Mouse (Mus musculus) liver, embryonic 13.5 days (tissue): ENCODE measurements around the gene Rab24. TPM values are rescaled to one million over a fixed set of nuclear protein-coding genes. Genes with fewer than 3 reads are reported as not detected.

ENCODE experiments used
- ATAC-seq: fragments of 200-750 bp; cut with Nextera tagmentation; 2 replicates; pipeline ENCODE4 v1.8.0; 2017; ENCODE audit warnings: low read depth, mild to moderate bottlenecking, moderate number of reproducible peaks, moderate library complexity
- DNase-seq: peaks from one replicate; pipeline ENCODE4 v3.0.0; 2022
- H3K27ac ChIP-seq: fragments of 300-500 bp; sonication (generic); 2 replicates; pipeline ENCODE4 v1.5.1; 2015; ENCODE audit warnings: moderate library complexity, mild to moderate bottlenecking, inconsistent platforms
- H3K27me3 ChIP-seq: fragments of 300-500 bp; sonication (generic); 2 replicates; pipeline ENCODE4 v1.6.1; 2015; ENCODE audit warnings: mild to moderate bottlenecking, inconsistent platforms
- H3K36me3 ChIP-seq: fragments of 300-500 bp; sonication (generic); 2 replicates; pipeline ENCODE4 v1.6.1; 2015; ENCODE audit warnings: mild to moderate bottlenecking, inconsistent platforms
- H3K4me1 ChIP-seq: fragments of 300-500 bp; sonication (generic); replicated peaks from 2 replicates; pipeline ENCODE4 v1.6.1; 2015; ENCODE audit warnings: inconsistent platforms
- H3K4me2 ChIP-seq: fragments of 300-500 bp; sonication (generic); 2 replicates; pipeline ENCODE4 v1.6.1; 2015; ENCODE audit warnings: inconsistent platforms, mild to moderate bottlenecking, moderate library complexity
- H3K4me3 ChIP-seq: fragments of 300-500 bp; sonication (generic); replicated peaks from 2 replicates; pipeline ENCODE4 v1.5.1; 2015; ENCODE audit warnings: mild to moderate bottlenecking, inconsistent platforms
- H3K9ac ChIP-seq: fragments of 300-500 bp; sonication (generic); 2 replicates; pipeline ENCODE4 v1.6.1; 2015; ENCODE audit warnings: mild to moderate bottlenecking, inconsistent platforms
- H3K9me3 ChIP-seq: fragments of 300-500 bp; sonication (generic); replicated peaks from 2 replicates; pipeline ENCODE4 v1.6.1; 2016; ENCODE audit warnings: inconsistent platforms
- WGBS: fragments of 180-500 bp; shearing (Covaris S2); methylation state at CpG from one replicate; pipeline ENCODE4 v1.1.7; 2015; ENCODE audit not compliant: insufficient replicate concordance; 5-methylcytosine and 5-hydroxymethylcytosine counted together
- polyA plus RNA-seq: library from polyadenylated mRNA; unstranded; fragments of >200 nt; fragmentation: Nextera tagmentation; extraction: Ambion mirVana; gene quantifications from 2 replicates; pipeline ENCODE4 v1.2.1, GENCODE M21; 2015

Gene Rab24
- polyA plus RNA-seq, 1 experiment from 2014 or later, result 45.0 TPM

DNA sequence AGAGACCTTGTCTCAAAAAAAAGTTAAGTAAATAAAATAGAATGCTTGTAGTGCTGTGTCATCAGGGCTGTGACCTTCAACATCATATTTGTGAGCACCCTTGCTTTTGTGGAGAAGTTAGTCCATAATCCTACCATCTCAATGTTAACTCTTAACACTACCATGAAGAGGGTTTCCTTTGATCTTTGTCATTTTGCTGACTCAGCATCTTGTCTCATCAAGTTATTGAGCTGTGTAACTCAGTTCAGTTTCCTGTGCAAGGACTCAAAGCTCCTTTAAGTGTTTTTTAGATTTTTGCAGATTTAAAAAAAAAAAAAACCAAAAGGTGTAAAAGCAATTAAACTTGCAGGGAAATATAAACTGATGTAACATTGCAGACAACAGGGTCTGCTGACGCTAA lies 25.0 kb downstream of the Rab24 start:
- H3K4me1 ChIP-seq, result no peaks in the 10 kb centered on the region
- H3K4me3 ChIP-seq, result no peak overlapping the region
- 82% methylated on average over 1 of the region's 1 CpGs for WGBS
- DNase-seq (no peak), ATAC-seq (no peak)
- no peaks in the 10 kb centered on the region for H3K27me3 ChIP-seq
- no peak overlapping the region for H3K27ac ChIP-seq
- H3K9ac ChIP-seq, result no peak overlapping the region
- no peak overlapping the region for H3K4me2 ChIP-seq
- peaks cover 83% of the 10 kb centered on the region for H3K36me3 ChIP-seq
- no peaks in the 10 kb centered on the region for H3K9me3 ChIP-seq

DNA sequence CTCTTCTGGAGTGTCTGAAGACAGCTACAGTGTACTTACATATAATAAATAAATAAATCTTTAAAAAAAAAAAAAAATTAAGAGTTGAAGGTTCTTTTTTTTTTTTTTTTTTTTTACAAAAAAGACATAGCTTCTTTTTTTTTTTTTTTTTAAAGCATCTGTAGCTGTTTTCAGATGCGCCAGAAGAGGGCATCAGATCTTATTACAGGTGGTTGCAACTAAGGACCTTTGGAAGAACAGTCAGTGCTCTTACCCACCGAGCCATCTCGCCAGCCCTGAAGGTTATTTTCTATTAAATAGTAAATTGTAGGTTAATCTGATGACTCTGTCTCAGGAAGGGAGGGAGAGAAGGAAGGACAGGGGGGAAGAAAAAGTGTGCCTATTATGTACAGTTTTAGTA lies 32.9 kb downstream of the Rab24 start:
- Histone ChIP-seq H3K4me1 (no peaks in the 10 kb centered on the region), H3K9me3 (no peaks in the 10 kb centered on the region), H3K27ac (no peak overlapping the region), H3K4me3 (no peak overlapping the region), H3K9ac (no peak overlapping the region), H3K36me3 (peaks cover 77% of the 10 kb centered on the region), H3K4me2 (no peak overlapping the region), H3K27me3 (no peaks in the 10 kb centered on the region)
- no peak for ATAC-seq
- 74% methylated on average over 3 of the region's 3 CpGs for WGBS
- DNase-seq, result no peak

- WGBS, result 70% methylated on average over 5 of the region's 5 CpGs
- Histone ChIP-seq H3K27ac (no peak overlapping the region), H3K4me2 (no peak overlapping the region), H3K9ac (no peak overlapping the region), H3K4me1 (no peaks in the 10 kb centered on the region), H3K27me3 (no peaks in the 10 kb centered on the region), H3K9me3 (no peaks in the 10 kb centered on the region), H3K4me3 (no peak overlapping the region), H3K36me3 (peaks cover 64% of the 10 kb centered on the region)
- ATAC-seq, result no peak
- DNase-seq, result no peak
Measured at GRCm38 (mm10) chr13:55277646-55278045, 44.1 kb downstream of the Rab24 start.

GRCm38 (mm10) chr13:55277203-55277602 lies 44.5 kb downstream of the Rab24 start:
- no peak overlapping the region for H3K27ac ChIP-seq
- no peak overlapping the region for H3K4me2 ChIP-seq
- H3K4me3 ChIP-seq, result no peak overlapping the region
- H3K36me3 ChIP-seq, result peaks cover 63% of the 10 kb centered on the region
- no peaks in the 10 kb centered on the region for H3K4me1 ChIP-seq
- DNase-seq (no peak), ATAC-seq (no peak)
- 87% methylated on average over 5 of the region's 5 CpGs for WGBS
- no peaks in the 10 kb centered on the region for H3K27me3 ChIP-seq
- H3K9me3 ChIP-seq, result no peaks in the 10 kb centered on the region
- no peak overlapping the region for H3K9ac ChIP-seq

Other genes starting within 250 kb of the Rab24 start
- gene Uimc1, start 221.6 kb downstream of the Rab24 start, polyA plus RNA-seq, result 16.2 and 18.6 TPM in 2 replicates
- gene Zfp346, start 216.6 kb downstream of the Rab24 start, polyA plus RNA-seq, result 7.5 and 9.2 TPM in 2 replicates
- not detected in 2 replicates for gene Gm17617, start 188.4 kb downstream of the Rab24 start, polyA plus RNA-seq
- gene Fgfr4, start 169.3 kb downstream of the Rab24 start, polyA plus RNA-seq, result 4.2 and 5.4 TPM in 2 replicates
- gene Nsd1, start 112.2 kb downstream of the Rab24 start, polyA plus RNA-seq, result 15.5 and 19.8 TPM in 2 replicates
- gene Prelid1, start 1.4 kb downstream of the Rab24 start, polyA plus RNA-seq, result 234 and 240 TPM in 2 replicates
- 22.0 and 23.0 TPM in 2 replicates for gene Mxd3, start 7.9 kb upstream of the Rab24 start, polyA plus RNA-seq
- 59.1 and 65.6 TPM in 2 replicates for gene Lman2, start 40.8 kb upstream of the Rab24 start, polyA plus RNA-seq
- 1.4 and 1.8 TPM in 2 replicates for gene Rgs14, start 47.8 kb upstream of the Rab24 start, polyA plus RNA-seq
- not detected in 2 replicates for gene Slc34a1, start 76.2 kb upstream of the Rab24 start, polyA plus RNA-seq
- not detected in 2 replicates for gene Pfn3, start 93.3 kb upstream of the Rab24 start, polyA plus RNA-seq
- 56.5 and 59.8 TPM in 2 replicates for gene F12, start 104.8 kb upstream of the Rab24 start, polyA plus RNA-seq
- gene Grk6, start 123.1 kb upstream of the Rab24 start, polyA plus RNA-seq, result 23.7 and 25.2 TPM in 2 replicates
- gene Prr7, start 142.3 kb upstream of the Rab24 start, polyA plus RNA-seq, result not detected in 2 replicates
- gene Dbn1, start 166.2 kb upstream of the Rab24 start, polyA plus RNA-seq, result 11.5 and 12.3 TPM in 2 replicates
- 27.5 and 28.8 TPM in 2 replicates for gene Pdlim7, start 191.7 kb upstream of the Rab24 start, polyA plus RNA-seq
- gene Dok3, start 207.3 kb upstream of the Rab24 start, polyA plus RNA-seq, result 3.4 and 3.8 TPM in 2 replicates
- 31.7 and 32.8 TPM in 2 replicates for gene Ddx41, start 214.7 kb upstream of the Rab24 start, polyA plus RNA-seq
- gene Fam193b, start 249.2 kb upstream of the Rab24 start, polyA plus RNA-seq, result 7.9 and 8.8 TPM in 2 replicates